Mouse (Mus musculus): ENCODE data around the gene Ybx1.

DNA sequence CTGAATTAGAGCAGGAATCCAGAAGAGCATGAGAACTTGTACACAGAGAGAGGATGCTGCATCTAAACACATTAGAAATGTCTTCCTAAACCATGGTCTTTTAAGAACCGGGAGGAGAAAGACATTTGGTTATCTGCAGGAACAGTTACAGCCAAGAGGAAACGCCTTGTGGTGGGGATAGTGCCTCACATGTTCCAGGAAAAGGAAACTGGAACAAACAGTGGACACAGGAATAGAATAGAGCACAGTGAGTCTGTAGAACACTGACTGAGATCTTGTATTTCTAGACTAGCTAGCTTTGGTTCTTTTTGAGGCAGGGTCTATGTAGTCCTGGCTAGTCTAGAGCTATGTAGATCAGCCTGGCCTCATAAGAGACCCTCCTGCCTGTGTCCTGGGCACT, 19.2 kb downstream of the Ybx1 start:
- TF ChIP-seq CTCF (IDR thresholded peaks at IDR 0.05; ENCODE audit: extremely low read depth, insufficient read depth, insufficient read length, insufficient replicate concordance) (no peak), POLR2A (IDR thresholded peaks at IDR 0.05; ENCODE audit: low read depth, low read length) (no peak)
